Mouse (Mus musculus): Measurements from ENCODE around the gene Fsd1. TPM values are rescaled to one million over a fixed set of nuclear protein-coding genes. Genes with fewer than 3 reads are reported as not detected.

Fsd1 gene
- polyA plus RNA-seq, 1 experiment from 2014 or later = not detected

GRCm38 (mm10) chr17:55956591-55956990 is 29.7 kb upstream of the Fsd1 start:
- Histone ChIP-seq H3K4me3 (ENCODE audit: low read depth, low read length) (no peak overlapping the region), H3K27ac (ENCODE audit: low read depth) (no peak overlapping the region), H3K9me3 (ENCODE audit: low read length) (no peaks in the 10 kb centered on the region), H3K4me1 (ENCODE audit: insufficient read depth) (peaks cover 23% of the 10 kb centered on the region), H3K9ac (replicated peaks) (no peak overlapping the region), H3K36me3 (replicated peaks; ENCODE audit: insufficient read depth, low read length) (peaks cover 7% of the 10 kb centered on the region; the same call in 1 of the 2 replicates), H3K4me2 (ENCODE audit: low read depth, low read length) (peak overlapping the region; percentile 64), H3K27me3 (ENCODE audit: insufficient read depth, low read length) (no peaks in the 10 kb centered on the region)
- ATAC-seq (no peak), DNase-seq (no peak)
- TF ChIP-seq CTCF (IDR thresholded peaks at IDR 0.05; ENCODE audit: low read depth) = no peak
- no peak for TF ChIP-seq EP300 (IDR thresholded peaks at IDR 0.05; ENCODE audit: low read depth)
- WGBS (ENCODE audit: insufficient replicate concordance) = 57% methylated on average over 6 of the region's 6 CpGs

DNA sequence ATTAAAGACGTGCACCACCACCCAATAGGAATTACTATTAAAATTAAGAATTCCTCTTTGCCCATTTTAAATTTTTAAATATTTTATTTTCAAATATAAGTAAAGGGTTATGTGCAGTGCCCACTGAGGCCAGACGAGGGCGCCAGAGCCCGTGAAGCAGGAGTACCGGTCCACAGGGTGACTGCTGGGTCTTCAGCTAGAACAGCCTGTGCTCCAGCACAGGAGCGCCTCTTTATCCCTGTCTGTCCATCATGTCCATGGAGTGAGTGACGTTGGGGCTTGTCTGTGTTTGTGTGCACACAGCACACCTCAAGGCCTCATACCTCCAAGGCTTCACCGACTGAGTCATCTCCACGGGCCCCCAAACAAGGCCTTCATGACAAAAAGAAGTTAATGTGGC is 29.1 kb upstream of the Fsd1 start:
- H3K27ac ChIP-seq (ENCODE audit: low read depth) = no peak overlapping the region
- TF ChIP-seq CTCF (IDR thresholded peaks at IDR 0.05; ENCODE audit: low read depth) (peak; percentile 87), EP300 (IDR thresholded peaks at IDR 0.05; ENCODE audit: low read depth) (no peak)
- no peak overlapping the region for H3K9ac ChIP-seq (replicated peaks)
- H3K27me3 ChIP-seq (ENCODE audit: insufficient read depth, low read length) = no peaks in the 10 kb centered on the region
- WGBS (ENCODE audit: insufficient replicate concordance) = 21% methylated on average over 9 of the region's 9 CpGs
- no peak overlapping the region for H3K4me2 ChIP-seq (ENCODE audit: low read depth, low read length)
- H3K4me3 ChIP-seq (ENCODE audit: low read depth, low read length) = no peak overlapping the region
- ATAC-seq (no peak), DNase-seq (peak; percentile 82)
- H3K9me3 ChIP-seq (ENCODE audit: low read length) = no peaks in the 10 kb centered on the region
- H3K36me3 ChIP-seq (replicated peaks; ENCODE audit: insufficient read depth, low read length) = peaks cover 10% of the 10 kb centered on the region
- peaks cover 23% of the 10 kb centered on the region for H3K4me1 ChIP-seq (ENCODE audit: insufficient read depth)

DNA sequence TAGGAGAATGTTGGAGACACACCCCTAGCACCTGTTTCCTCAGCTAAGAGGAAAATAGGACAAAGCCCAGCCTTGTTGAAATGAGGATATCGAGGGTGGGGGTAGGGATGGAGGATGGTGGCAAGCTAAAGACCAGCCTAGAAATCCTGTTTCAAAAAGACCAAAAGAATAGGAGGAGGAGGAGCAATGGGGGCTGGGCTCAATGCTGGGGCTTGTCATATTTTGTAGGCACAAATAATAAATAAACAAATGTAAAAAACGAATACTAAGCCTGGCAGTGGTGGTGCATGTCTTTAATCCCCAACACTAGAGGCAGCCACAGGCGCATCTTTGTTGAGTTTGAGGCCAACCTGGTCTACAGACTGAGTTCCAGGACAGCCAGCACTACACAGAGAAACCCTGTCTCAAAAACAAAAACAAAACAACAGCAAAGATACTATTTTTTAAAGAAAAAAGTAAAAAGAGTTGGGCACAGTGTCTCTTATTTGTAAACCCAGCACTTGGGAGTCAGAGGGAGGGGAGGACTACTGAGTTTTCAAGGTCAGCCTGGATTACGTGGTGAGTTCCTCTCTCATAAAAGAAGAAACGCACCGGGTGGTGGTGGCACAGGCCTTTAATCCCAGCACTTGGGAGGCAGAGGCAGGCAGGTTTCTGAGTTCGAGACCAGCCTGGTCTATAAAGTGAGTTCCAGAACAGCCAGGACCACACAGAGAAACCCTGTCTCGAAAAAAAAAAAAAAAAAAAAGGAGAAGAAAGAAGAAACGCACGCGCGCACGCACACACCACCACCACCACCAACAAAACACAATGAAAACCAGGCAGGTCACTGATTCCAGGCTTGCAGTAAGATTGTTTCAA is 28.4 kb upstream of the Fsd1 start:
- Histone ChIP-seq H3K4me2 (ENCODE audit: low read depth, low read length) (peak overlapping the region; percentile 74), H3K27ac (ENCODE audit: low read depth) (peak overlapping the region; percentile 89), H3K9me3 (ENCODE audit: low read length) (no peaks in the 10 kb centered on the region), H3K9ac (replicated peaks) (peak overlapping the region; percentile 59; the same call in 1 of the 2 replicates), H3K4me3 (ENCODE audit: low read depth, low read length) (peak overlapping the region; percentile 55), H3K27me3 (ENCODE audit: insufficient read depth, low read length) (no peaks in the 10 kb centered on the region), H3K4me1 (ENCODE audit: insufficient read depth) (peaks cover 23% of the 10 kb centered on the region), H3K36me3 (replicated peaks; ENCODE audit: insufficient read depth, low read length) (peaks cover 10% of the 10 kb centered on the region)
- no peak for DNase-seq
- no peak for TF ChIP-seq CTCF (IDR thresholded peaks at IDR 0.05; ENCODE audit: low read depth)
- no peak for TF ChIP-seq EP300 (IDR thresholded peaks at IDR 0.05; ENCODE audit: low read depth)
- WGBS (ENCODE audit: insufficient replicate concordance) = 66% methylated on average over 13 of the region's 13 CpGs
- no peak for ATAC-seq

DNA sequence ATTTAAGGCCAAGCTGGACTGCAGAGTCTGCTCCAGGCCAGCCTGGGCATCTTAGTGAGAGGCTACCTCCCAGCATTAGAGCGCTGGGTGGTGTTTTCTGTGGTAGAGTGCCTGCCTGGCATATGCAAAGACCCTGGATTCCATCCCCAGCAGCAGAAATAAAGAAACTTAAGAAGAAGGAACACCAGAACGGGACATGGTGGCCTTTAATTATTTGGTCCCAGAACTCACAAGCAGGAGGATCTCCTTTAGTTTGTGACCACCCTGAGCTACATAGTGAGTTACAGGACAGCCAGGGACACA is 27.8 kb upstream of the Fsd1 start:
- H3K4me2 ChIP-seq (ENCODE audit: low read depth, low read length) = peak overlapping the region; percentile 74
- TF ChIP-seq CTCF (IDR thresholded peaks at IDR 0.05; ENCODE audit: low read depth) = no peak
- TF ChIP-seq EP300 (IDR thresholded peaks at IDR 0.05; ENCODE audit: low read depth) = no peak
- no peak for DNase-seq
- 33% methylated on average over 2 of the region's 2 CpGs for WGBS (ENCODE audit: insufficient replicate concordance)
- ATAC-seq = no peak
- H3K27ac ChIP-seq (ENCODE audit: low read depth) = peak overlapping the region; percentile 89
- H3K4me3 ChIP-seq (ENCODE audit: low read depth, low read length) = peak overlapping the region; percentile 55
- H3K9ac ChIP-seq (replicated peaks) = peak overlapping the region; percentile 59
- H3K9me3 ChIP-seq (ENCODE audit: low read length) = no peaks in the 10 kb centered on the region
- H3K36me3 ChIP-seq (replicated peaks; ENCODE audit: insufficient read depth, low read length) = peaks cover 10% of the 10 kb centered on the region
- H3K4me1 ChIP-seq (ENCODE audit: insufficient read depth) = peaks cover 23% of the 10 kb centered on the region
- H3K27me3 ChIP-seq (ENCODE audit: insufficient read depth, low read length) = no peaks in the 10 kb centered on the region

DNA sequence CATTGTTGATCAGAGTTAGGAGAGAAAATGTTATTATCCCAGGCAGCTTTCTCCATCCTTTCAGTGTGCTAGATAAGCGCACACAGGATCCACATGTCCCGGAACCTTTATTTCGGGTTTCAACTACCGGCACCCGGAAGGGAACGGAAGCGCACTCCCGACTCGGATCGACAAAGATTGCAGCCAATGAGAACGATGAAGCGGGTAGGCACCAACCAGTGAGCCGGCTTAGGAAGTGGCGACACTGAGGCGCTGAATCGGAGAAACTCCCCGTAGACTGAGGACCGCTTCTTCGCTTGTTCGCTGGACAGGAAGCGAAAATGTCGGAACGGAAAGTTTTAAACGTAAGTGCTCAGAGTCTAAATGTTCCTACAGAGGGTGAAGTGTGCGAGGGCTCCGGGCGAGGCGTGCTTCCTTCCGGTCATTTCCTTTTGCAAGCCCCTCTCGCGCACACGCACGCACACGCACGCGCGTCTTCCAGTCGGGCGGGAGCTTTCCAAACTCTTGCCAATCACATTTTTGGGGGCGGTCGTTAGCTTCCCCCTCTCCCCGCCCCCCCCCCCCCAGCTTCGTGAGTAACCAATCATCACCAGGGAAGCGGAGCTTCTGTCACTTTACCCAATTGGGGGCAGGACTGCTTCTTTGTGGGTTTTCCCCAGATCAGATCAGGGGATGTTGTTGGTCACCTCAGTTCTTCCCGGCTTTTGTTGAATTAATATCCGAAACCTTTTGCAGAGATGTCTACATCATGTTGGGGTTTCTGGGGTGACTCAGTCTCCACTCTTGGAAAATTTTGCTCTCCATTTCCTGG is 27.2 kb upstream of the Fsd1 start, which contains the start of gene Yju2:
Yju2 (plus strand) TSS at position 182 of the 811 bp plus-strand sequence.
- peaks cover 23% of the 10 kb centered on the region for H3K4me1 ChIP-seq (ENCODE audit: insufficient read depth)
- peak within 1 kb of the TSS; percentile 74 for H3K4me2 ChIP-seq (ENCODE audit: low read depth, low read length)
- peaks cover 10% of the 10 kb centered on the region for H3K36me3 ChIP-seq (replicated peaks; ENCODE audit: insufficient read depth, low read length)
- peak within 1 kb of the TSS; percentile 55 for H3K4me3 ChIP-seq (ENCODE audit: low read depth, low read length)
- H3K9me3 ChIP-seq (ENCODE audit: low read length) = no peaks in the 10 kb centered on the region
- peak within 1 kb of the TSS; percentile 59 for H3K9ac ChIP-seq (replicated peaks)
- peak within 1 kb of the TSS; percentile 89 for H3K27ac ChIP-seq (ENCODE audit: low read depth)
- ATAC-seq (peak; percentile 94), DNase-seq (peak; percentile 93)
- under 1% methylated on average over 45 of the region's 46 CpGs for WGBS (ENCODE audit: insufficient replicate concordance)
- H3K27me3 ChIP-seq (ENCODE audit: insufficient read depth, low read length) = no peaks in the 10 kb centered on the region
- no peak; the same call in 1 of the 2 replicates for TF ChIP-seq CTCF (IDR thresholded peaks at IDR 0.05; ENCODE audit: low read depth)
- no peak for TF ChIP-seq EP300 (IDR thresholded peaks at IDR 0.05; ENCODE audit: low read depth)

All from liver, postnatal 0 days (tissue).